Mouse (Mus musculus) activated CD4-positive, CD25-positive, alpha-beta regulatory T cell, adult 4 months (primary cell): ENCODE measurements around the gene Ovca2. TPM values are rescaled to one million over a fixed set of nuclear protein-coding genes. Genes with fewer than 3 reads are reported as not detected.

Experiments used
- polyA plus RNA-seq, 2 experiments: library from polyadenylated mRNA; unstranded; fragments of 100-300 nt; shearing (Covaris generic); gene quantifications; one replicate each; pipeline ENCODE4 v1.2.1; 2017

Gene Ovca2
- polyA plus RNA-seq, 2 experiments from 2014 or later, result 28.4 to 32.8 TPM

Other genes with a start within 250 kb of the Ovca2 start
- gene Hic1, start 9.3 kb downstream of the Ovca2 start, polyA plus RNA-seq, result under 1 TPM in 1 of 2 experiments, not detected in 1; 0.38 TPM
- gene Dph1, start 12.4 kb upstream of the Ovca2 start, polyA plus RNA-seq, result 1 to 10 TPM; 8.3 to 9.6 TPM
- 1 to 10 TPM; 1.6 to 1.8 TPM for gene Rtn4rl1, start 14.9 kb upstream of the Ovca2 start, polyA plus RNA-seq
- 100 to 1,000 TPM; 209 to 263 TPM for gene Rpa1, start 169.5 kb upstream of the Ovca2 start, polyA plus RNA-seq
- 10 to 100 TPM; 14.0 to 18.7 TPM for gene Smyd4, start 169.6 kb upstream of the Ovca2 start, polyA plus RNA-seq
- 1 to 10 TPM; 1.8 to 3.9 TPM for gene Serpinf1, start 243.9 kb upstream of the Ovca2 start, polyA plus RNA-seq